Mouse (Mus musculus) embryo, embryonic 11.5 days (tissue): ENCODE data around the gene Fam181b.

ENCODE experiments used
- DNase-seq: peaks from one replicate; pipeline ENCODE4 v3.0.0-alpha.2; 2012; ENCODE audit warnings: low read depth, low spot score

Gene Fam181b

DNA sequence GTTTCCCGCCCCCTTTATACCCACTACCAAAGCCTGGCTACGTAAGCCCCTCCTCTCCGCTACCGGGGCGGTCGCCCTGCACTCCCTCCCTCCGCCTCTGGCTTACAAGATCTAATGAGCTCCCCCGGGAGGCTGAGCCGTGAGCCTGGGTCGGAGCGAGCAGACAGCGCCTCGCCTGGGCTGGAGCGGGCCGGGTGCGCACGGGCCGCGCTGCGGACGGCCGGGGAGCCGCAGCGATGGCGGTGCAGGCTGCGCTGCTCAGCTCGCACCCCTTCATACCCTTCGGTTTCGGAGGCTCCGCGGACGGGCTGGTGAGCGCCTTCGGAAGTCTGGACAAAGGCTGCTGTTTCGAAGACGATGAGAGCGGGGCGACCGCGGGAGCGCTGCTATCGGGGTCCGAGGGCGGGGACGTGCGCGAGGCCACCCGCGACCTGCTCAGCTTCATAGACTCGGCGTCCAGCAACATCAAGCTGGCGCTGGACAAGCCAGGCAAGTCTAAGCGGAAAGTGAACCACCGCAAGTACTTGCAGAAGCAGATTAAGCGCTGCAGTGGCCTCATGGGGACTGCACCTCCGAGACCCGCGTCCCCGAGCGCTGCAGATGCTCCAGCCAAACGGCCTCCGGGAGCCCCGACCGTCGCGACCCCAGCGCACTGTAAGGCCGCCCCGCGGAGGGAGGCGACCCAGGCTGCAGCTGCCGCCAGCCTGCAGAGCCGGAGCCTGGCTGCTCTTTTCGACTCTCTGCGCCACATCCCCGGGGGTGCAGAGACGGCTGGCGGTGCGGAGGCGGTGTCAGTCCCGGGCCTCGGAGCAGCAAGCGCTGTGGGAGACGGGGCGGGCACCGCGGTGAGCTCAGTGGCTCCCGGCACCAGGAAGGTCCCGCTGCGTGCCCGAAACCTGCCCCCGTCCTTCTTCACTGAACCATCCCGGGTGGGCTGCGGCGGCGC, at the start of gene Fam181b:
TSS of gene Fam181b (plus strand) at position 81 of the 946 bp plus-strand sequence.
- peak; percentile 90 for DNase-seq

DNA sequence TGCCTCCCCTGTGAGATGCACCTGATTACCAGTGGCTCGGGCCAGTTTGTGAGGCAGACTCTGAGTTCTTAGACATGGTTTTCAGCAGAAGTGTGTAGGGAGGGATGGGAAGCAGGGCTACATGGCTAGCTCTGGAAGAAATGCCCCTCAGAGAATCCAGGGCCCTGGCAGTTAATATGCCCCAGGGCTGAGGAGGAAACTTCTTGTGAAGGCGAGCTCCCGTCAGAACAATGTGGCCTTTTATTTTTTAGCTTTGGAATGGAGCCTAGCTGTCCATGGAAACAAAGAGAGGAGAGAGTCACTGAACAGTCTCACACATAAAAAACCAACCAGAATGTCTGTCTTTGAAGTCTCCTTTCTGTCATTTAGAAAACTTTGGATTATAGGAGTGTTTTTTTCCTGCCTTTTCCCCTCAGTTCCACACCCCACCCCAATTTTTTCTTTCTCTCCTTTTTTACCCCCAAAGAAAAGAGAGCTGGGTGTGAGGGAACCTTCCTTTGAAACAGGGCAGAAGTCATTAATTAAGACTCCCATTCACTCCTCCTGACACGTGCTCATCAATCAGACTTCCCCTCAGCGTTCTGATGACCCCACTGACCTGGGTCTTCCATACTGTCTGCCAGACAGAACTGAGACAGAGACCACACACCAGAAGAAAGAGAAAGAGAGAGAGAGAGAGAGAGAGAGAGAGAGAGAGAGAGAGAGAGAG, 41.7 kb upstream of the Fam181b start:
- no peak for DNase-seq

DNA sequence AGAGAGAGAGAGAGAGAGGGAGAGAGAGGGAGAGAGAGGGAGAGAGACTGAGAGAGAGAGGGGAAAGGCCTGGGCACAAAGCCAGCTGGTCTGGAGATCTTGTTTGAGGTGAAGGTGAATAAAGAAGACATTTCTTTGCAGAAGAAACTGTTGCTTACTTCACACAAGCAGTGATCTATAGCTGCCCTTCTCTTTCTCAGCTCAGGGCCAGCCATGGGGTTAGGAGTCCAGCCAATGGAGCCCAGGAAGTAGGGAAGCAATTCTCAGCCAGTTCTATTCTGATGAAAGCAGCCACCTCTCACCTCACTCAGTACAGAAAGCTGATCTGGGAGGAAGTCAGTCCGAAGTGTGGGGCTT, 41.2 kb upstream of the Fam181b start:
- no peak for DNase-seq

DNA sequence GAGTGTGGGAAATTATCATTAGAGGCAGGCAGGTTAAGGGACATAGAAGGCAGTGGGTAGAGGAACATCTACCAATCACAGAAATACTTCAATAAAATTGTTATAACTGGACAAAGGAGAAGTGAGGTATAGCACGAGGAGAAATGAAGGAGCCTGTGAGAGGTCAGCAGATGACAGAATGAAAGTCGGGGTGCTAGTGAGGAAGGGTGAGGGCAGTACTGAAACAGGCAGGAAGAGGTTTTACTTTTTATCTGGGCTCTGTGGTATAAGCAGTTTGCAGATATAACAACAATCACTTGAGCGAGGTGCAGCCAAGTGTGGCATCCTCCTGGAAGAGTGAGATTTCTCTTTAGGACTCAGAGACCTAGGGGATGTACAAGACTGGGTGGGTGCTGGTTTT, 40.1 kb upstream of the Fam181b start:
- no peak for DNase-seq

DNA sequence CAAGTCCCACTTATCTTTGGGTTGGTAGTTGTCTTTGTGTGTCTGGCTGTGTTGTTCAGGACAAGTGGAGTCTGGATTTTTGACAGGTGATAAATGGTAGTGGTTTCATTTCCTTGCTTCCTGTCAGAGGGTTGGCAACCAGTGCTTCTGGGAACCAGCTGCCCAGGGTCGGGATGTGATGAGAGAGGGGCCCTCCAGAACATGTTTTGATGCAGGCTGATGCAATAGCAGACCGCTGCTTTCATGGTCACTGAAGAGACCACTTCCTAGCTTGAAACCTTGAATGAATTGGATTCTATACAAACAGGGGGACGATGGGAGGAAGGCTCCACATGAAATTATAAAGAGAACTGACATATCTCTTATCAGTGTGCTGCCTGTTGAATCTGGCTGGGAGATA, 35.3 kb upstream of the Fam181b start:
- no peak for DNase-seq

DNA sequence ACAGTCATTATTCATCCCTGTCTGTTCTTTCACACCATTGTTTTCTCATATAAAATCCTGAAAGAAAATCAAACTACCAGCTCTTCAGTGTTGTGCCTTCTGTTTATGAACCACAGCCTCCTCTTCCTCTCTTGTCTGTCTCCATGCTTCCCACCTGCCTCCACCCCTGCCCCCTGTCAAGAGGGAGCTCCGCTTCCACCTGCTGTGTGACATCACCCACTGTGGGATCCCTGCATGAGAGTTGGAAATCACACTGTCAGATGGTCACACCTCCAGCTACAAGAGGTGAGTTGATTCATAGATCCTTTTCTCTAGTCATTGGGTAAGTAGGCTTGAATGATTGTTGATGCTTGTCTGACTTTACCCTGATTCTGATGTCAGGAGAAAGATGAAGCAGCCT, 34.9 kb upstream of the Fam181b start:
- no peak for DNase-seq

DNA sequence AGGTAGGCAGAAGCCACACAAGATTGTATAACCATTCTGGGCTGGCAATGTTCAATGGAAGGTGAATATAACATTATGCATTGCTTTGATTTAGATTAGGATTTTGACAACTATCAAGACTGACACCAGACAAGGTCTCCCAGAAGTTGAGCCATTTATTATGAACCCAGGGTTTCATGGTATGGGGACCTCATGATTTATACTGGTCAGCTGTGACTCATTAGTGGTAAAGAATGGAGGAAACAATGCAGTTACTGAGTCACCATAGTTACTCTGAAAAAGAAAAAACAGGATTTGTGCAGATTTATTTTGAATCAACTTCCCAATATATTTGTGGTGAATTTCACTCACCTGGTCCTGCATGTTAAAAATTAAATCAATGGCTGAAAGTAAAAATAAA, 18.8 kb upstream of the Fam181b start:
- DNase-seq: no peak

DNA sequence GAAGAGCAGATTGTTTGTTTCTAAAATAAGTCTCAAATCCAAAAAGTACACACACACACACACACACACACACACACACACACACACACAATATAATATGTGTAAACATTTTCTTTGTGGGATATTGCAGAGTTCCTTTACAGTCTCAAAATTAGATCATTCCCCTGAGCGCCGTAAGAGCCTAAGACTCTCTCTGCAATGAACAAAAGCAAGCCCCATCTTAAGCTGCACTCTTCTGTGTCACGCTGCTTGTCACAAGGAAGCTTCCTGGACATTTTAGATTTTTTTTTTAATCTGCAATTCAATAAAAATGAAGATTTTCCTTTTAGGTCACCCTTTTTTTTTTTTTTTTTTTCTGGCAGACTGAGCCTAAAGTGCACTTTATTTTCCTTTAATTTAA, 17.9 kb upstream of the Fam181b start:
- no peak for DNase-seq

DNA sequence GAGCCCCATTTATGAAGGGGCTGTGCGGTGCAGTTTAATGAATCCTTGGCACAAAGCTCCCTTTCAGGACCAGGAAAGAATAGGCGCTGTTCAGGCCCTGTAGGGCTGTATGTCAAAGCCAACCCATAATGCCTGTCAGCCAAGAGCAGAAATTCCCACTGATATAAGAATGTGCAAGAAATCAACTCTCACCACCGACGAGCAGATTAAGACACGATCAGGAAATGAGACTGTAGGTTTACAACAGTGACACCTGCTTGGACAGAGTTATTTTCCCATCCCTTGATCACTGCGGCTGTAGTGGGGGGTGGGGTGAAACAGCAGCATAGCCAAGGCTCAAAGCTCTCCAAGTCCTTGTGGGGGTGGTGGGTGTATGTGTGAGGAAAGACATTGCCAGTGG, 17.5 kb upstream of the Fam181b start:
- DNase-seq: no peak

DNA sequence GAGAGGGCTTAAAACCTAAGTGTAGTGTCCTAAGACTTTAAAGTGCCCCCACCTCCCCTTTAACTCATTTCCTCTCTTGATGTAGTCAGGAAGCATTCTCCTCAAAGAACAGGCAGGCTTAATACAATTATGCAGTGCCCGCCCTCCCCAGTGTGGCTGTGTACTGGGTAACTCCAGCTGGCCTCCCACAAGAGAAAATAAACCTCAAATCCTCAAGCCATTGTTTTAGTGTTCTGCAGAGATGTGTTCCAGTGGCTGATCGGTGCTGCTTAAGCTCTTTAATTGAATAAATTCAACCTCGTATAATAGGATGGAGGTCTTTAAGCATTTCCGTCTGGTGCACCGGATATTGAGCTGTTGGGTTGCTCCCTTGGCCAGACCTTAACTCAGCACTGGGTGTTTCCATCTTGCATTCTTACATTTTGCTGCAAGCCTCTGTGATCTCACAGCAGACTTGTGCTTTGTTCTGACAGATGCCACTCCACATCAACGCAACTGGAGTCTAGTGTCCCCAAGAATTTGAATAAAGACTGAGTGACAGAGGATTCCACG, 12.1 kb upstream of the Fam181b start:
- no peak for DNase-seq

DNA sequence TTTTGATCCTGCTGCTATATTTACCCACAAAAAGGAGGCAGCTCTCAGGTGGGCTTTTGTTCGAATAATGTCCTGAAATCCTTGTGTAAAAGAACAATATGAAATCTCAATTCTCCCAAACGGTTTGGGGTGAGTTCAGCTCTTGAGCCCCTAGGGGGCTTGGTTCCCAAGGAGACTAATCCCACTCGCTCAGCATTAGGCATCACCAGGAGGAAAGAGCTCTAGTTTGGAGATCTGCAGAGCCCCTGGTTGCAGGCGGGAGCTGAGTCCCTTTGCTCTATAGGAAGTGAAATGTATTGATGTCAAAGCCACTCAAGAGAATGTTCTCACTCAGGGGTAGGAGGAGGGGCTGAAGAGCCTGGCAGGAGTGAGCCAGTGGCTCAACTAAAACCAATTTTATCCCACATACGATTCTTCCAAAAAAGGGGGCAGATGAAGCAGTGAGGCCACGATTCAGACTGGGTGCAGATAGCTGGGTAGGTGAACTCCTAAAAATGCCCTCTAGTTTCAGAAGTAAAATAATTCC, 3.2 kb upstream of the Fam181b start:
- DNase-seq: no peak

DNA sequence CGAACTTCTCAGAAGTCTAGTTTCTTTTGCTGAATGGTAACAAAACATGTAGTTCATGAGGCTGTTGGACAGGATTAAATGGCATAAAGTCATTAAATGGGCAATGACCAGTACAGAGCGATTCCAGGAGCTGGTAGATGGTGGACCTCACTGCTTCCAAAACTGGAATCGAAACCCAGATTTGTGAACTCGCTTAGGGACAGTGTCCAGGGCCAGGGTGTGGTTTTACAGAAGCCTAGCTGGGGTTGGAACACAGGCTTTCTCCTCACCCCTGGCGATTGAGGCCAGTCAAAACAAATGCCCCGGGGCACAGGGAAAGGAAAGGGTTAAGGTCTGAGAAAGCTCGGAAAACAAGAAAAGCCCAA, 263 bp upstream of the Fam181b start:
- no peak for DNase-seq

DNA sequence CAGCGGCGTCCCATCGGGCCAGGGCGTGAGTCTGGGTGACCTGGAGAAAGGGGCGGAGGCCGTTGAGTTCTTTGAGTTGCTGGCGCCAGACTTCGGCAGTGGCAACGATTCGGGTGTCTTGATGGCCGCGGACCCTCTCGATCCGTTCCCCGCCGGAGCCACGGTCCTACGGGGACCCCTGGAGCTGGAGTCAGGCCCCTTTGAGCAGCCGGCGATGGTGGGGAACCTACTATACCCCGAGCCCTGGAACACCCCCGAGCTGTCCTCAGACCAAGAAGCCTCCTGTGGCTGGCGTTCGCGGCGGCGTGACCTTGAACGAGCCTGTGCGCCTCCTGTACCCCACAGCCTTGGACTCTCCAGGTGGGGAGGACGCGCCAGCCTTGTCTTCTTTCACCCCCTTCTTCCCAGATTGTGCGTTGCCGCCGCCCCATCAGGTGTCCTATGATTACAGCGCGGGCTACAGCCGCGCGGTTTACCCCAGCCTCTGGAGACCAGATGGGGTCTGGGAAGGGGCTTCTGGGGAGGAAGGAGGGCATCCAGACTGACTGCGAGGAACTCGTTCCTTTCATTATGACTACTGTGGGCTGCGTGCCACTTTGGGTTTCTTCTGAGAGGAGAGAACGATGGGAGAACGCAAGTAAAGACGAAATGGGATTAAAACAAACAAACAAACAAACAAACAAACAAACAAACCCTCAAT, 1.2 kb downstream of the Fam181b start:
- DNase-seq: no peak

DNA sequence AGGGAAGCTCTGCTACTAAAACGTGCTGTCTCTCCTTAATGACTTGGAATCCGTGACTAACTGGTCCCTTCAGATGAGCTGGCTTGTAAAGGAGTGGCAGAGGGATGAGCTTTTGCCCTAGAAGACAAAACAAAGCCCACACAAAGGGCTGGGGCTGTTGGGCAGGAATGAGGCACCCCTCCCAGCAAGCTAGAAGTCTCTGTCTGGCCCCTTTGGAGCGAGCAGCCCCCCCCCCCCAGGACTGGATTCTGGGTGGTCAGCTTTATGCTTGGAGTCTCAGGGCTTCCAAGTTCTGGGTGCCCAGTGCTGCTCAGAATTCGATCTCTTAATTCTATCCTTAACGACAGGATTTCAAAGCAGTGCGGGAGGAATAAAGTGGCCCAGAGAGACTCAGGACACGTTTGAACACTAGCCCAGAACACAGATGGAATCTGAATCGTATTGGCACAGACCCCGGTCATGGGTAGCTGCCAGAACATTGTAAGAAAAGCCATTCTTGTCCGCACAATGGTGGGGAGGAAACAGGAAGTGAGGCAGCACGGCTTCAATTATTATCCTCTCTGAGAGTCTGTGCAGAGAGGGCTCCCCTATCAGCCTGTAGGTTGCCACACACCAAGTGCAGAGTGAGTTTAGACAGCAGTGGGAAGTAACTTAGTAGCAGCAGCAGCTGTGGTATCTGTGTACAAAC, 13.8 kb downstream of the Fam181b start:
- no peak for DNase-seq

DNA sequence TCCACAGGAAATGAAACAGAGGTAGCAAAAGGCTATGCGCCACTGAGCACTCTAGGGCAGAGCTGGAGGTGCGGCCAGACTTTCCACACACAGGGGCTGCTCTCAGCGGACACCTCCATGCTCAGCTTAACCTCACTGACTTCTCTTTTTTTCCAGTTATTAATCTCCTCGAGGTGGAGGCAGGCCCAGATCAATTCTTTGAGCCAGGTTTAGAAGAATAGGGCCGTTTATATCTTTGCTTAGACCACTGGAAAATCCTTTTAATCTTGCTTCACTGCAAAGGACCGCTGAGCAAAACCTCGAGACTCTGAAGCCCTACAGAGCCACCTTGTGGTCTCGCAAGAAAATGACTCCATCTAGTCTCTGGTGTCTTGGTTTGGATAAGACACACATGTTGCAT, 15.8 kb downstream of the Fam181b start:
- no peak for DNase-seq

DNA sequence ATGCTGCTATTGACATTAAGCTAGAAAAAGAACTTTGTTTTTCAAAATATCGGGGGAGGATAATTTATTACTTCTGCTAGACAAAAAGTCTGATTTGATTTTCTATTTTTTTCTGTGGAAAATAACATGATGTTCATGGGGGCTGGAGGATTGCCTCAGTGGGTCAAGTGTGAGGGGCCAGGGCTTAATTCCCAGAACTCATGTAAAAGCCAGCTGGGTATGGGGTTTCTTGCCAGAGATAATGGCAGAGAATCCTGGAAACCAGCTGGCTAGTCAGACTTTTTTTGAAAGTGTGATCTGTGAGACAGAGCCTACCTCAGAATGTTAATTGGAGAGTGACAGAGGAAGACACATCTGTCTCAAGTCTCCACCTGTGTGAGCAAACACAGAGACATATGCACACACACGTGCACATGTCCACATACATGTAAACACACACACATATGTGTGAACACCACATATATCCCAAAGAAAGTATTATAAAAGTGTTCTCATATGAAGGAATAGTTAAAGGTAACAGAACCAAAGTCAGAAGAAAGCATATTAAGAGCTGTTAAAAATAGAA, 25.2 kb downstream of the Fam181b start:
- DNase-seq: no peak

DNA sequence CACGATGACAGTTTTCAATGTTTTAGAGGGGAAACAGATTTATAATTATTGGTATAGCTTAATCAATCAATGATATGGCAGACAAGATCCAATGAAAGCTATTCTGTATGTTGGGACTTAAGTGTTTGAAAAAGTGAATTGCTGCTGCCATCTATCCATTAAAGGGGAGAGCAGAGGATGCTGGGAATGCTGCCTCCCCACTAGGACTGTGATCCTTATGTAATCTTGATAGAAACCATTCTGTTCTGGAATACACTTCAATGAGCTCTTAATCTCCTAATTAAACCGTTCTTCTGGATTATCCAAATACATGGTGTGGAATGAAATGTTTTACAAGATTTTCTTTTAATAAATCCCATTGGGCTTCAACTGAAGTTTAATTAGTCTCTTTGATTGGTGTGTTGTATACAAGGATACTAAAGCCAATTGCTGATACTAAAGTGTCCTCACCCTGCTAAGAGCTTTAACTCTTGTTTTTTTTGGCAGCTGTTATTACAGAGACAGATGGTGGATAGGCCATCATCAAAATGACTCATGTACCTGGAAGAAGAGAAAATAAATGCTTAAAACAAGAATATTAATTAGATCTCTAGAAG, 30.8 kb downstream of the Fam181b start:
- no peak for DNase-seq

DNA sequence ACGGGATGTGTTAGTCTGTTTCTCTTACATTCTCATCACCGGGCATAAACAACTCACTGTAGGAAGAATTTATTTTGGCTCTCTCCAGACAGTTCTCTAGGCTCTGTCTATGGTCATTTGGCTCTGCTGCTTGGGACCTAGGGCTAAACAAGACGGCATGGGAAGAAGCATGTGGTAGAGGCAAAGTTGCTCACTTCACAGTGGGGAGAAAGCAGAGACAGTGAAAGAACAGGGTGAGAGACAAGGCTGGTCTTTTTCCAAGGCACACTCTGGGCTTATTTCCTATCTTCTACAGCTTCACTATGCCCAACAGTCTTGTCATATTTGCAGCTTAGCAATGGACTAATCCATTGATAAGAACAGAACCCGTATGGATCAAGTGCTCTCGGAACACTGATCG, 31.4 kb downstream of the Fam181b start:
- no peak for DNase-seq

DNA sequence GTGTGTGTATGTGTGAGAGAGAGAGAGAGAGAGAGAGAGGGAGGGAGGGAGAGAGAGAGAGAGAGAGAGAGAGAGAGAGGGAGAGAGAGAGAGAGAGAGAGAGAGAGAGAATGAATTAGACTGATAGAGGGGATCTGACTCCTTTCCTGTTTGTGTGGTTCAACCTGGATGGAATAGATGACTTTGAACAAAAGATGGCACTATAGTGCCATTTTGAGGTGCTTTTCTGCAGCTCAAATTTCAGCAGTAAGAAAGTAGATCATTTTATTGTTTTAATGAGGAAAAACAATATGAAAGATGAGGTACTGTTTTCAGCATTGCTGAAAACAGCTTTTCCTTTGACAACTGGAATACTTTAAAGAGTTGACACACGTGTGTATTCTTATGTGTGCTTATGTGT, 37.9 kb downstream of the Fam181b start:
- no peak for DNase-seq

DNA sequence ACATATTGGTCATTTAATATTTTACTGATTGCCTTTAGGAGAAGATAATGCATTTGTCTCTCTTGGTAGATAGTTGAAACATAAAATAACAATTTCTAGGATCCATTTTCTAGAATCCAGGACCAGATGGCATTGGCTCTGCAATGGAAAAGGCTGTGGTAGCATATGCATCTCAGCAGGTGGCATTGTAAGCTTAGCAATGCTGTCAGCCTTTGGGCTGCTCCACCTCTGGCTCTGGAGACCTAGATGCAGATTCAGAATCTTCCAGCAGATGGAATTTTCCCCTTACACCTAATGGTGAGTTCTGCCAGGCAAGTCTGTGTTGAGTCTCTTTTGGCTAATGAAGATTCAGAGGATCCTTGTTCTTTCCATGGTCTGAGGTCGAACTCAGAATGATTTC, 44.3 kb downstream of the Fam181b start:
- no peak for DNase-seq
